Mouse (Mus musculus) intestine, embryonic 16.5 days (tissue): ENCODE measurements around the gene Cyb5d1. TPM values are rescaled to one million over a fixed set of nuclear protein-coding genes. Genes with fewer than 3 reads are reported as not detected.
"Not testable (repeated sequence)": the region's sequence is repeated elsewhere in the genome, so short reads cannot be mapped to it uniquely, and the experiment has no call there.

Source experiments
- ATAC-seq: fragments of 200-750 bp; cut with Nextera tagmentation; 2 replicates; pipeline ENCODE4 v1.8.0; 2017; ENCODE audit warnings: moderate TSS enrichment, moderate library complexity
- H3K27ac ChIP-seq: fragments of 300-500 bp; sonication (generic); 2 replicates; pipeline ENCODE4 v1.5.1; 2014; ENCODE audit warnings: mild to moderate bottlenecking, low read length
- H3K27me3 ChIP-seq: fragments of 300-500 bp; sonication (generic); replicated peaks from 2 replicates; pipeline ENCODE4 v1.6.1; 2014; ENCODE audit warnings: low read length, control low read depth, mixed read lengths; ENCODE audit not compliant: control insufficient read depth, insufficient read depth
- H3K36me3 ChIP-seq: fragments of 300-500 bp; sonication (generic); 2 replicates; pipeline ENCODE4 v1.6.1; 2014; ENCODE audit warnings: low read length, control low read depth; ENCODE audit not compliant: control insufficient read depth, insufficient read depth
- H3K4me1 ChIP-seq: fragments of 300-500 bp; sonication (generic); 2 replicates; pipeline ENCODE4 v1.6.1; 2014; ENCODE audit warnings: low read length, control low read depth, mixed read lengths; ENCODE audit not compliant: control insufficient read depth, insufficient read depth
- H3K4me2 ChIP-seq: fragments of 300-500 bp; sonication (generic); 2 replicates; pipeline ENCODE4 v1.6.1; 2014; ENCODE audit warnings: low read depth, low read length, control low read depth
- H3K4me3 ChIP-seq: fragments of 300-500 bp; sonication (generic); 2 replicates; pipeline ENCODE4 v1.5.1; 2014; ENCODE audit warnings: mild to moderate bottlenecking, low read length
- H3K9ac ChIP-seq: fragments of 300-500 bp; sonication (generic); 2 replicates; pipeline ENCODE4 v1.6.1; 2014; ENCODE audit warnings: low read depth, low read length
- H3K9me3 ChIP-seq: fragments of 300-500 bp; sonication (generic); 2 replicates; pipeline ENCODE4 v1.6.1; 2016; ENCODE audit warnings: low read length, control low read depth; ENCODE audit not compliant: control insufficient read depth
- WGBS: fragments of 180-500 bp; shearing (Covaris S2); extraction: QIAGEN DNeasy Blood & Tissue Kit; methylation state at CpG from one replicate; pipeline ENCODE4 v1.1.7; 2014; 5-methylcytosine and 5-hydroxymethylcytosine counted together
- polyA plus RNA-seq: library from polyadenylated mRNA; unstranded; fragments of >200 nt; fragmentation: Nextera tagmentation; extraction: Ambion mirVana; gene quantifications from 2 replicates; pipeline ENCODE4 v1.2.1, GENCODE M21; 2015

Cyb5d1 gene
- polyA plus RNA-seq, 1 experiment from 2014 or later = 24.0 TPM

DNA sequence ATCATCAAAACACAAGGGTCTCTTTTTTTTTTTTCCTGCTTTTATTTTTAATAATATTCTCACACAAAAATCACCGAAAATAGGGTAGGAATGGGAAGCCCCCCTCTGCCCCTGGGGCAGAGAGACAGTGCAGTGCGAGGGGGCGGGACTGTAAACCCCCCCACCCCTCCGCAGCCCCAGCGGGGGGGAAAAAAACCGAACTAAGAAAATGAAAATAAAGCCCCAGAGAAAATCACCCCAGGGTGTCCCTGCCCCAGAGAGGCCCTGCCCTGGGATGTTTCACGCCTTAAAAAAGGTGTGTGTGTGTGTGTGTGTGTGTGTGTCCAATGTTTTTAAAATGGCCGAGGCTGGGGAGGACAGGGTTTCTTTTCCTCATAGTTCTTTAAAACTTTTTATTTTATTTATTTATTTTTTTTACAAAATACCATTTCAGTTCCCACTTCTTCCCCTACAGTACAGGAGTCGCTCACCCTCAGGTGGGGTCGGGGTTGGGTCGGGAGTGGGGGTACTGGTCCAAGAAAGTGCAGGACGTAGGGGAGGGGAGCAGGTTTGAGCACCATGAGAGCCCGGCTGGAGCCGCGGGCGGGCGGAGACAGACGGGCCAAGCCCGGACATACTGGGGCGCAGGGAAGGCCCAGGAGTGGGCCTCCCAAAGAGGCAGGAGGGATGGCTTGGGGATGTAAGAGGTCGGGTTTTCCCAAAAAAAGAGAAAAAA lies 3.2 kb upstream of the Cyb5d1 start:
- Histone ChIP-seq H3K36me3 (peaks cover 19% of the 10 kb centered on the region), H3K9me3 (no peaks in the 10 kb centered on the region), H3K4me1 (peaks cover 36% of the 10 kb centered on the region), H3K4me3 (peak overlapping the region; percentile 30), H3K27me3 (no peaks in the 10 kb centered on the region), H3K9ac (peak overlapping the region; percentile 58), H3K27ac (peak overlapping the region; percentile 24; the same call in 1 of the 2 replicates), H3K4me2 (peak overlapping the region; percentile 7; the same call in 1 of the 2 replicates)
- no peak for ATAC-seq
- 38% methylated on average over 21 of the region's 21 CpGs for WGBS

- Histone ChIP-seq H3K4me1 (peaks cover 36% of the 10 kb centered on the region), H3K9ac (peak within 1 kb of the TSS; percentile 58), H3K4me3 (peak within 1 kb of the TSS; percentile 69), H3K27ac (peak within 1 kb of the TSS; percentile 49), H3K27me3 (no peaks in the 10 kb centered on the region), H3K4me2 (peak within 1 kb of the TSS; percentile 7), H3K36me3 (peaks cover 14% of the 10 kb centered on the region), H3K9me3 (no peaks in the 10 kb centered on the region)
- no peak for ATAC-seq
- 27% methylated on average over 16 of the region's 16 CpGs for WGBS
Measured at GRCm38 (mm10) chr11:69398059-69398458, 2.6 kb upstream of the Cyb5d1 start, which contains the start of gene Tmem88. Gene Tmem88, minus strand, starts transcription at chr11:69398234.

GRCm38 (mm10) chr11:69397581-69398057 lies 2.2 kb upstream of the Cyb5d1 start:
- ATAC-seq = no peak
- Histone ChIP-seq H3K9ac (peak overlapping the region; percentile 58), H3K36me3 (peaks cover 14% of the 10 kb centered on the region), H3K27ac (peak overlapping the region; percentile 49), H3K4me1 (peaks cover 36% of the 10 kb centered on the region), H3K9me3 (no peaks in the 10 kb centered on the region), H3K4me3 (peak overlapping the region; percentile 30), H3K27me3 (no peaks in the 10 kb centered on the region), H3K4me2 (peak overlapping the region; percentile 7)
- WGBS = 31% methylated on average over 24 of the region's 24 CpGs

DNA sequence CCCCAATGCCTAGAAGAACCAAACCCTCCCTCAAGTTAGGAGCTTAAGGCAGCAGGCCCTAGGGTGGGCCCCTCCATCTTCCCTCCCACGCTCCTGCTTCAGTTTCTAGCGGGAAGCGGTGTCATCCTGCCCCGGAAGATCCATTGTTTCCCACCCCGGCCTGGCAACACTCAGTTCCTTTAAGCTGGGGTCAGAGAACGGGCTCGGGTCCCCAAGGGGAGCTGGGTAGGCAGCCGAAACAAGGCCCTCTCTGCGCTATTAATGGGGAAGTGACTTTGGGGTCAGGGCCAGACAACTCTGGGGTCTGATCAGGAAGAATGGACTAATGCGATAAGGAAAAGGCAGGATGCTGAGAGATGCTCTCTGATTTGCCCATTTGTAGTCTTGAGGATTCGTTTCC lies 1.3 kb upstream of the Cyb5d1 start:
- no peaks in the 10 kb centered on the region for H3K9me3 ChIP-seq
- H3K27ac ChIP-seq = peak overlapping the region; percentile 98
- peaks cover 10% of the 10 kb centered on the region for H3K36me3 ChIP-seq
- peak overlapping the region; percentile 93 for H3K9ac ChIP-seq
- WGBS = 32% methylated on average over 11 of the region's 11 CpGs
- no peaks in the 10 kb centered on the region for H3K27me3 ChIP-seq
- H3K4me3 ChIP-seq = peak overlapping the region; percentile 69
- H3K4me2 ChIP-seq = peak overlapping the region; percentile 71
- peaks cover 36% of the 10 kb centered on the region for H3K4me1 ChIP-seq
- ATAC-seq = no peak

DNA sequence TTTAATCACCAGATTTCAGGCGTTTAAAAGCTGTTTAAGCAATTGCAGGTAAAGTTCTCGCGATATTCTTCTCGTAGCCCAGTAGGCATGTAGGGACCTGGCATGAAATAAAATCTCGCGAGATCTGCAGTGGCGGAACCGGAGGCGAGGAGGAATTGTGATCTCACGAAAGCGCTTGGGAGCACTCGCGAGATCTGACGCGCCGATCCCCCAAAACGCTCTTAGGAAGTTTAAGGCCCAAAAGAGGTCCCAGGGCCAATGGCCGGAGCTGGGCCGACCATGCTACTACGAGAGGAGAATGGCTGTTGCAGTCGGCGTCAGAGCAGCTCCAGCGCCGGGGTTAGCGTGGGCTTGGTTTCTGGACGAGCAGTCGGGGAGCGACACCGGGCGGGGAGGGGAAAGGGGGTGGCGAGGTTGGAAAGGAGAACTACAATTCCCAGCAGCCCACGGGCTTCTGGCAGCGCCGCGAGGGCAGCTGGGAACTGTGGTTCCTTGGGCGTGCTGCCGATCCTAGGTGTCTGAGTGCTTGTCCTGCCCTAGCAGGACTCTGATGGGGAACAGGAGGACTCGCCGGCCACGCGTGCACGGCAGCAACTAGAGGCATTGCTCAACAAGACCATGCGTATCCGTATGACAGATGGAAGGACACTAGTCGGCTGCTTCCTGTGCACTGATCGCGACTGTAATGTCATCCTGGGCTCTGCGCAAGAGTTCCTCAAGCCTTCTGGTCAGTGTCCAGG lies 373 bp upstream of the Cyb5d1 start:
- Histone ChIP-seq H3K4me2 (peak overlapping the region; percentile 74), H3K4me3 (peak overlapping the region; percentile 69), H3K9ac (peak overlapping the region; percentile 93), H3K36me3 (peaks cover 5% of the 10 kb centered on the region), H3K9me3 (no peaks in the 10 kb centered on the region), H3K4me1 (peaks cover 29% of the 10 kb centered on the region), H3K27me3 (no peaks in the 10 kb centered on the region), H3K27ac (peak overlapping the region; percentile 98)
- WGBS = 0% methylated on average over 48 of the region's 48 CpGs
- ATAC-seq = peak; percentile 92

- Histone ChIP-seq H3K4me2 (peak overlapping the region; percentile 74), H3K27ac (peak overlapping the region; percentile 48; the same call in 1 of the 2 replicates), H3K4me1 (peaks cover 24% of the 10 kb centered on the region), H3K4me3 (peak overlapping the region; percentile 69), H3K9ac (peak overlapping the region; percentile 76)
- not testable (repeated sequence) for ATAC-seq, H3K27me3 ChIP-seq, H3K36me3 ChIP-seq, H3K9me3 ChIP-seq
- WGBS = 0% methylated on average over 31 of the region's 31 CpGs
Measured at GRCm38 (mm10) chr11:69394591-69395167, 752 bp downstream of the Cyb5d1 start.

- H3K36me3 ChIP-seq = no peaks in the 10 kb centered on the region
- H3K27me3 ChIP-seq = no peaks in the 10 kb centered on the region
- H3K4me1 ChIP-seq = no peaks in the 10 kb centered on the region
- no peak overlapping the region for H3K27ac ChIP-seq
- H3K4me3 ChIP-seq = no peak overlapping the region
- H3K9ac ChIP-seq = no peak overlapping the region
- ATAC-seq = no peak
- WGBS = 49% methylated on average over 10 of the region's 10 CpGs
- H3K9me3 ChIP-seq = no peaks in the 10 kb centered on the region
- H3K4me2 ChIP-seq = no peak overlapping the region
Measured at GRCm38 (mm10) chr11:69390400-69391034, 4.9 kb downstream of the Cyb5d1 start.

GRCm38 (mm10) chr11:69389531-69390399 lies 5.7 kb downstream of the Cyb5d1 start:
- no peaks in the 10 kb centered on the region for H3K27me3 ChIP-seq
- no peak overlapping the region for H3K9ac ChIP-seq
- no peak overlapping the region for H3K4me3 ChIP-seq
- 67% methylated on average over 14 of the region's 14 CpGs for WGBS
- no peak overlapping the region for H3K27ac ChIP-seq
- no peaks in the 10 kb centered on the region for H3K36me3 ChIP-seq
- no peak overlapping the region for H3K4me2 ChIP-seq
- H3K4me1 ChIP-seq = 0 out of 2 replicates have a peak, but pooled peaks cover 2% of the 10 kb centered on the region
- no peak for ATAC-seq
- H3K9me3 ChIP-seq = no peaks in the 10 kb centered on the region
